Mouse (Mus musculus): ENCODE data around the gene Prdm10. TPM values are rescaled to one million over a fixed set of nuclear protein-coding genes. Genes with fewer than 3 reads are reported as not detected.

The Prdm10 gene
- polyA plus RNA-seq, 1 experiment = 7.3 TPM

- WGBS = 52% methylated on average over 3 of the region's 3 CpGs
- Histone ChIP-seq H3K4me1 (ENCODE audit: control insufficient read depth, insufficient read depth, low read length) (peaks cover 6% of the 10 kb centered on the region), H3K4me3 (replicated peaks; ENCODE audit: extremely low read depth, low read depth, low read length) (no peak overlapping the region)
- TF ChIP-seq CTCF (IDR thresholded peaks at IDR 0.05; ENCODE audit: insufficient read depth, low read length) (no peak), POLR2A (IDR thresholded peaks at IDR 0.05; ENCODE audit: borderline replicate concordance, extremely low read depth, low read depth, low read length) (no peak)
- DNase-seq = no peak
These were observed 22.1 kb upstream of the Prdm10 start for GRCm38 (mm10) chr9:31258237-31258636.

GRCm38 (mm10) chr9:31260219-31260618 lies 20.1 kb upstream of the Prdm10 start:
- Histone ChIP-seq H3K4me1 (ENCODE audit: control insufficient read depth, insufficient read depth, low read length) (no peaks in the 10 kb centered on the region; the same call in 1 of the 2 replicates), H3K4me3 (replicated peaks; ENCODE audit: extremely low read depth, low read depth, low read length) (no peak overlapping the region)
- DNase-seq = no peak
- 79% methylated on average over 4 of the region's 4 CpGs for WGBS
- no peak for TF ChIP-seq POLR2A (IDR thresholded peaks at IDR 0.05; ENCODE audit: borderline replicate concordance, extremely low read depth, low read depth, low read length)
- TF ChIP-seq CTCF (IDR thresholded peaks at IDR 0.05; ENCODE audit: insufficient read depth, low read length) = no peak

- Histone ChIP-seq H3K4me3 (replicated peaks; ENCODE audit: extremely low read depth, low read depth, low read length) (no peak overlapping the region), H3K4me1 (ENCODE audit: control insufficient read depth, insufficient read depth, low read length) (no peaks in the 10 kb centered on the region; the same call in 1 of the 2 replicates)
- DNase-seq = no peak
- TF ChIP-seq CTCF (IDR thresholded peaks at IDR 0.05; ENCODE audit: insufficient read depth, low read length) (no peak), POLR2A (IDR thresholded peaks at IDR 0.05; ENCODE audit: borderline replicate concordance, extremely low read depth, low read depth, low read length) (no peak)
- 56% methylated on average over 4 of the region's 4 CpGs for WGBS
These were observed 17.9 kb upstream of the Prdm10 start for GRCm38 (mm10) chr9:31262226-31263105.

GRCm38 (mm10) chr9:31266013-31266659 lies 14.2 kb upstream of the Prdm10 start:
- Histone ChIP-seq H3K4me3 (replicated peaks; ENCODE audit: extremely low read depth, low read depth, low read length) (no peak overlapping the region), H3K4me1 (ENCODE audit: control insufficient read depth, insufficient read depth, low read length) (no peaks in the 10 kb centered on the region; the same call in 1 of the 2 replicates)
- WGBS = 34% methylated on average over 5 of the region's 5 CpGs
- TF ChIP-seq CTCF (IDR thresholded peaks at IDR 0.05; ENCODE audit: insufficient read depth, low read length) (no peak), POLR2A (IDR thresholded peaks at IDR 0.05; ENCODE audit: borderline replicate concordance, extremely low read depth, low read depth, low read length) (no peak)
- no peak for DNase-seq

GRCm38 (mm10) chr9:31271221-31272015 lies 8.9 kb upstream of the Prdm10 start:
- no peaks in the 10 kb centered on the region for H3K4me1 ChIP-seq (ENCODE audit: control insufficient read depth, insufficient read depth, low read length)
- TF ChIP-seq POLR2A (IDR thresholded peaks at IDR 0.05; ENCODE audit: borderline replicate concordance, extremely low read depth, low read depth, low read length) = no peak
- no peak for TF ChIP-seq CTCF (IDR thresholded peaks at IDR 0.05; ENCODE audit: insufficient read depth, low read length)
- DNase-seq = no peak
- no peak overlapping the region for H3K4me3 ChIP-seq (replicated peaks; ENCODE audit: extremely low read depth, low read depth, low read length)
- WGBS = 80% methylated on average over 8 of the region's 8 CpGs

GRCm38 (mm10) chr9:31272160-31272559 lies 8.2 kb upstream of the Prdm10 start:
- WGBS = 90% methylated on average over 4 of the region's 4 CpGs
- no peak for TF ChIP-seq CTCF (IDR thresholded peaks at IDR 0.05; ENCODE audit: insufficient read depth, low read length)
- no peak for TF ChIP-seq POLR2A (IDR thresholded peaks at IDR 0.05; ENCODE audit: borderline replicate concordance, extremely low read depth, low read depth, low read length)
- no peak for DNase-seq
- H3K4me1 ChIP-seq (ENCODE audit: control insufficient read depth, insufficient read depth, low read length) = no peaks in the 10 kb centered on the region
- H3K4me3 ChIP-seq (replicated peaks; ENCODE audit: extremely low read depth, low read depth, low read length) = no peak overlapping the region

- DNase-seq = no peak
- no peak overlapping the region for H3K4me3 ChIP-seq (replicated peaks; ENCODE audit: extremely low read depth, low read depth, low read length)
- no peak for TF ChIP-seq CTCF (IDR thresholded peaks at IDR 0.05; ENCODE audit: insufficient read depth, low read length)
- TF ChIP-seq POLR2A (IDR thresholded peaks at IDR 0.05; ENCODE audit: borderline replicate concordance, extremely low read depth, low read depth, low read length) = no peak
- H3K4me1 ChIP-seq (ENCODE audit: control insufficient read depth, insufficient read depth, low read length) = peaks cover 4% of the 10 kb centered on the region
- 72% methylated on average over 7 of the region's 7 CpGs for WGBS
These were observed 1.7 kb upstream of the Prdm10 start for GRCm38 (mm10) chr9:31278651-31279050.

GRCm38 (mm10) chr9:31279306-31279705 lies 1.0 kb upstream of the Prdm10 start:
- H3K4me3 ChIP-seq (replicated peaks; ENCODE audit: extremely low read depth, low read depth, low read length) = peak overlapping the region; percentile 97
- TF ChIP-seq POLR2A (IDR thresholded peaks at IDR 0.05; ENCODE audit: borderline replicate concordance, extremely low read depth, low read depth, low read length) (no peak), CTCF (IDR thresholded peaks at IDR 0.05; ENCODE audit: insufficient read depth, low read length) (no peak)
- 52% methylated on average over 2 of the region's 2 CpGs for WGBS
- no peak for DNase-seq
- peaks cover 4% of the 10 kb centered on the region for H3K4me1 ChIP-seq (ENCODE audit: control insufficient read depth, insufficient read depth, low read length)

- under 1% methylated on average over 25 of the region's 25 CpGs for WGBS
- Histone ChIP-seq H3K4me1 (ENCODE audit: control insufficient read depth, insufficient read depth, low read length) (peaks cover 4% of the 10 kb centered on the region), H3K4me3 (replicated peaks; ENCODE audit: extremely low read depth, low read depth, low read length) (peak overlapping the region; percentile 97)
- peak; percentile 88 for DNase-seq
- peak; percentile 91; the same call in 1 of the 2 replicates for TF ChIP-seq POLR2A (IDR thresholded peaks at IDR 0.05; ENCODE audit: borderline replicate concordance, extremely low read depth, low read depth, low read length)
- TF ChIP-seq CTCF (IDR thresholded peaks at IDR 0.05; ENCODE audit: insufficient read depth, low read length) = no peak
These were observed 413 bp upstream of the Prdm10 start for GRCm38 (mm10) chr9:31279885-31280365.
